Mouse (Mus musculus) retina, adult 2 months (tissue): ENCODE measurements around the gene Osm.

Experiments used
- DNase-seq: peaks from one replicate; pipeline ENCODE4 v3.0.0-alpha.2; 2012; ENCODE audit warnings: low read depth, low spot score

Osm gene

GRCm38 (mm10) chr11:4215061-4215460 is 21.2 kb upstream of the Osm start:
- no peak for DNase-seq

- DNase-seq, result no peak
Observed at GRCm38 (mm10) chr11:4216248-4217000, 19.8 kb upstream of the Osm start.

- peak; percentile 16 for DNase-seq
Observed at GRCm38 (mm10) chr11:4217914-4218629, 18.1 kb upstream of the Osm start, which contains the start of gene Castor1. Castor1 (plus strand) TSS chr11:4218225.

GRCm38 (mm10) chr11:4218637-4219036 is 17.6 kb upstream of the Osm start:
- no peak for DNase-seq

GRCm38 (mm10) chr11:4219317-4219751 is 16.9 kb upstream of the Osm start:
- peak; percentile 37 for DNase-seq

- DNase-seq, result no peak
Observed at GRCm38 (mm10) chr11:4219908-4220307, 16.3 kb upstream of the Osm start.

GRCm38 (mm10) chr11:4220443-4221400 is 15.5 kb upstream of the Osm start:
- peak; percentile 20 for DNase-seq

GRCm38 (mm10) chr11:4222046-4222950 is 13.9 kb upstream of the Osm start:
- DNase-seq, result no peak

GRCm38 (mm10) chr11:4223393-4224188 is 12.6 kb upstream of the Osm start:
- DNase-seq, result no peak

- no peak for DNase-seq
Observed at GRCm38 (mm10) chr11:4224223-4224622, 12.0 kb upstream of the Osm start.

- no peak for DNase-seq
Observed at GRCm38 (mm10) chr11:4226569-4227325, 9.5 kb upstream of the Osm start.

- DNase-seq, result no peak
Observed at GRCm38 (mm10) chr11:4228463-4228862, 7.8 kb upstream of the Osm start.

- no peak for DNase-seq
Observed at GRCm38 (mm10) chr11:4229841-4230240, 6.4 kb upstream of the Osm start.

GRCm38 (mm10) chr11:4231435-4231834 is 4.8 kb upstream of the Osm start:
- no peak for DNase-seq

GRCm38 (mm10) chr11:4232644-4233043 is 3.6 kb upstream of the Osm start:
- DNase-seq, result no peak

GRCm38 (mm10) chr11:4235052-4235655 is 1.1 kb upstream of the Osm start:
- DNase-seq, result no peak

GRCm38 (mm10) chr11:4236546-4237067 is 387 bp downstream of the Osm start:
- DNase-seq, result no peak

GRCm38 (mm10) chr11:4237389-4237912 is 1.2 kb downstream of the Osm start:
- no peak for DNase-seq
